Mouse (Mus musculus) liver, postnatal 0 days (tissue): ENCODE data around the gene Il10rb. TPM values are rescaled to one million over a fixed set of nuclear protein-coding genes. Genes with fewer than 3 reads are reported as not detected.
A peak's percentile ranks its signal among the peaks of the same experiment; 100 is the strongest.

ENCODE experiments used
- ATAC-seq: fragments of 200-750 bp; cut with Nextera tagmentation; 2 replicates; pipeline ENCODE4 v1.8.0; 2017; ENCODE audit warnings: mild to moderate bottlenecking, moderate library complexity
- DNase-seq: peaks from one replicate; pipeline ENCODE4 v3.0.0-alpha.2; 2016
- H3K27ac ChIP-seq: fragments of 300-500 bp; sonication (generic); 2 replicates; pipeline ENCODE4 v1.5.1; 2014; ENCODE audit warnings: antibody characterized with exemption, moderate library complexity, mild to moderate bottlenecking, low read depth
- H3K27me3 ChIP-seq: fragments of 300-500 bp; sonication (generic); 2 replicates; pipeline ENCODE4 v1.6.1; 2014; ENCODE audit warnings: low read length, control low read depth, mixed read lengths; ENCODE audit not compliant: insufficient read depth
- H3K36me3 ChIP-seq: fragments of 300-500 bp; sonication (generic); replicated peaks from 2 replicates; pipeline ENCODE4 v1.6.1; 2014; ENCODE audit warnings: mild to moderate bottlenecking, control low read depth, low read length, moderate library complexity, mixed read lengths; ENCODE audit not compliant: insufficient read depth
- H3K4me1 ChIP-seq: fragments of 300-500 bp; sonication (generic); 2 replicates; pipeline ENCODE4 v1.6.1; 2014; ENCODE audit warnings: antibody characterized with exemption, mild to moderate bottlenecking, control low read depth; ENCODE audit not compliant: insufficient read depth
- H3K4me2 ChIP-seq: fragments of 300-500 bp; sonication (generic); 2 replicates; pipeline ENCODE4 v1.6.1; 2014; ENCODE audit warnings: low read depth, mild to moderate bottlenecking, low read length, moderate library complexity, mixed read lengths
- H3K4me3 ChIP-seq: fragments of 300-500 bp; sonication (generic); 2 replicates; pipeline ENCODE4 v1.5.1; 2014; ENCODE audit warnings: low read depth, low read length
- H3K9ac ChIP-seq: fragments of 300-500 bp; sonication (generic); replicated peaks from 2 replicates; pipeline ENCODE4 v1.6.1; 2014; ENCODE audit warnings: mild to moderate bottlenecking, moderate library complexity
- H3K9me3 ChIP-seq: fragments of 300-500 bp; sonication (generic); 2 replicates; pipeline ENCODE4 v1.6.1; 2016; ENCODE audit warnings: mild to moderate bottlenecking, control low read depth, low read length, mixed read lengths
- CTCF ChIP-seq: sonication (generic); IDR thresholded peaks from 2 replicates; pipeline ENCODE4 v1.5.1; 2016; ENCODE audit warnings: antibody characterized with exemption, low read depth
- EP300 ChIP-seq: IDR thresholded peaks from 2 replicates; pipeline ENCODE4 v1.6.1; 2016; ENCODE audit warnings: antibody characterized with exemption, low read depth, mild to moderate bottlenecking
- WGBS: fragments of 180-500 bp; shearing (Covaris S2); extraction: QIAGEN DNeasy Blood & Tissue Kit; methylation state at CpG from one replicate; pipeline ENCODE4 v1.1.7; 2014; ENCODE audit not compliant: insufficient replicate concordance; 5-methylcytosine and 5-hydroxymethylcytosine counted together
- polyA plus RNA-seq: library from polyadenylated mRNA; unstranded; fragments of >200 nt; fragmentation: Nextera tagmentation; extraction: Ambion mirVana; gene quantifications from 2 replicates; pipeline ENCODE4 v1.2.1, GENCODE M21; 2015

Il10rb gene
- polyA plus RNA-seq, 1 experiment from 2014 or later: 26.4 TPM

DNA sequence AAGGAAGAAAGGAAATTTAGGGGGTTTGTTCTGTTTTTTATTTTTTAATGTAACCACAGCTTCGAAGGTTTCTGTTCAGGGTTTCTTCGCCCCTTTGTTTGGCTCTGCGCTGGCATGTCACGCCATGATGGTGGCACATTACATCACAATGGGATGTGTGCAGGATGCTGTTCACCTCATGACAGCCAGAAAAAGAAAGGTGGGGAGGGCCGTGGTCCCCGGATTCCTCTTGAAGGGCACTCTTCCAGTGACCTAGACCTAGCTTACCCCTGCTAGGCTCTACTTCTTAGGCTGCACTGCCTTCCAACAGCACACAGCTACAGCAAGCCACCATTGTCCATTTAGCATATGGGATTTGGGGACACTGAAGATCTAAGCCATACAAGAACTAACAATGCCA lies 19.9 kb downstream of the Il10rb start:
- H3K4me2 ChIP-seq: no peak overlapping the region
- ATAC-seq (no peak), DNase-seq (no peak)
- no peak overlapping the region for H3K4me3 ChIP-seq
- no peaks in the 10 kb centered on the region for H3K9me3 ChIP-seq
- H3K27ac ChIP-seq: no peak overlapping the region
- H3K4me1 ChIP-seq: no peaks in the 10 kb centered on the region
- TF ChIP-seq EP300 (no peak), CTCF (no peak)
- H3K9ac ChIP-seq: no peak overlapping the region
- H3K36me3 ChIP-seq: peaks cover 61% of the 10 kb centered on the region
- WGBS: 94% methylated on average over 6 of the region's 6 CpGs
- H3K27me3 ChIP-seq: no peaks in the 10 kb centered on the region

DNA sequence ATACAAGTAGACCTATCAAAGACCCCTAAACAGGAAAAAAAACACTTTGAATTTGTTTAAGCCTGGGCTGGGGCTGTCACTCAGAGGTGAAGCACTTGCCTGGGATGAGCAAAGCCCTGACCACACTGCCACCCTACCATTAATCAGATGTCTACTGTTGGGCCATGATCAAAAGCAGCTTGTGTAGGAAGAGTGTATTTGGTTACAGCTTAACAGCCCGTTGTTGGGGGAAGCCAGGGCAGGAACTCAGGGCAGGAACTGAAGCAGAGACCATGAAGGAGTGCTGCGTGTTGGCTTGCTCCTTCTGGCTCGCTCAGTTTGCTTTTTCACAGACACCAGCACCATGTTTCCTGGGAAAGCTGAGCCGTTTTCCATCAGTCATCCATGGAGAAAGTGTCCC lies 20.6 kb downstream of the Il10rb start:
- H3K9me3 ChIP-seq: no peaks in the 10 kb centered on the region

DNA sequence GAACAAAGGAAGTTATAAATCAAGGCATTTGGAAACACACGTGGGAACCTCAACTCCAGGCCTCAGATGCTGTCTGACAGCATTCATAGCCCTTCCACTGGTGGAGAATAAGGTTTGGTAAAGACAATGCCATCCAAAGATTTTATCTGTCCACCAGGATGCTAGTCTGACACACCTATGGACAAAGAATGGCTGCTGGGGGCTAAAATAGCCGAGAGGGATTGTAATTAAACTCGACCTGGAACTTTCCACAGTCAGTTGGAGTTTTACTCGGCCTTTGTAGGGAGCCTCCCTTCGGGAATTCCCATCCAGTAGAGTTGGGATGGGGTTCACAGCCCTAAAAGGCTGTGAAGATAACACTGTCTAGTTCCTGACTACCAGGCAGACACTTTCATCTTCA lies 21.5 kb downstream of the Il10rb start:
- WGBS: 79% methylated on average over 5 of the region's 5 CpGs
- Histone ChIP-seq H3K27ac (no peak overlapping the region), H3K9ac (no peak overlapping the region), H3K4me2 (no peak overlapping the region), H3K4me1 (no peaks in the 10 kb centered on the region), H3K36me3 (peaks cover 49% of the 10 kb centered on the region), H3K27me3 (no peaks in the 10 kb centered on the region), H3K4me3 (no peak overlapping the region), H3K9me3 (no peaks in the 10 kb centered on the region)
- TF ChIP-seq CTCF (no peak), EP300 (no peak)
- ATAC-seq (no peak), DNase-seq (no peak)

More for the DNA sequence above, 20.6 kb downstream of the Il10rb start:
- DNase-seq (no peak), ATAC-seq (no peak)
- H3K9ac ChIP-seq: no peak overlapping the region
- TF ChIP-seq CTCF (no peak), EP300 (no peak)
- no peak overlapping the region for H3K4me3 ChIP-seq
- H3K4me1 ChIP-seq: no peaks in the 10 kb centered on the region
- H3K27ac ChIP-seq: no peak overlapping the region
- no peak overlapping the region for H3K4me2 ChIP-seq
- peaks cover 57% of the 10 kb centered on the region for H3K36me3 ChIP-seq
- WGBS: 87% methylated on average over 4 of the region's 4 CpGs
- no peaks in the 10 kb centered on the region for H3K27me3 ChIP-seq

DNA sequence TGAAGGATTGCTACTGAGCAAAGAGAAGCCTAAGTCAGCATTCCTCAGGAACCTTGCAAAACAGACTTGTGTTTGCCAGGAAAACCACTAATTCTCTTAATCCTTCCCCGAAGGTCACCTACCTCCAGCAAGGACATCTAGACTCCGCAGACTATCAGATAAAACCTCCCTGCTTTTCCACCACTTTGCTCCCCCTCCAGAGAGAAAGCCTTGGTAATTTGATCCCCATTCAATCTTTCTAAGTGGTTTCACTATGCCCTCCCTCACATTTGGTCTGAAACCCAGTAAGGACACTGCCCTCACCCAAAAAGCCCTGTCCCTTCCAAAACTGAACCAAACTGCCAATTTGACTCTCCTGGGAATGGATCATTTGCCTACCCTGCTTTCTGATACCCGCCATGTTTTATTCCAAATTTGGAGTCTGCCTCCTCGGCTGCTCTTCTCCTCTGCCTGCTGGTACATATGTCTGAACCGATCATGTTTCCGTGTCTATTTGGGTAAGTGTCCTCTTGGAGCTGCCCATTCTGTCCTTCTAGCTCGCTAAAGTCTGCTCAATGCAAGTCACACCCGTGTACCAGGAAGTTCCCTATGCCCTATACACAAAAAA lies 22.4 kb downstream of the Il10rb start:
- Histone ChIP-seq H3K27me3 (no peaks in the 10 kb centered on the region), H3K27ac (no peak overlapping the region), H3K36me3 (peaks cover 40% of the 10 kb centered on the region), H3K4me3 (no peak overlapping the region), H3K9ac (no peak overlapping the region), H3K4me1 (peaks cover 3% of the 10 kb centered on the region), H3K9me3 (no peaks in the 10 kb centered on the region), H3K4me2 (no peak overlapping the region)
- DNase-seq: no peak
- no peak for ATAC-seq
- 80% methylated on average over 8 of the region's 8 CpGs for WGBS
- TF ChIP-seq CTCF: no peak
- TF ChIP-seq EP300: no peak

DNA sequence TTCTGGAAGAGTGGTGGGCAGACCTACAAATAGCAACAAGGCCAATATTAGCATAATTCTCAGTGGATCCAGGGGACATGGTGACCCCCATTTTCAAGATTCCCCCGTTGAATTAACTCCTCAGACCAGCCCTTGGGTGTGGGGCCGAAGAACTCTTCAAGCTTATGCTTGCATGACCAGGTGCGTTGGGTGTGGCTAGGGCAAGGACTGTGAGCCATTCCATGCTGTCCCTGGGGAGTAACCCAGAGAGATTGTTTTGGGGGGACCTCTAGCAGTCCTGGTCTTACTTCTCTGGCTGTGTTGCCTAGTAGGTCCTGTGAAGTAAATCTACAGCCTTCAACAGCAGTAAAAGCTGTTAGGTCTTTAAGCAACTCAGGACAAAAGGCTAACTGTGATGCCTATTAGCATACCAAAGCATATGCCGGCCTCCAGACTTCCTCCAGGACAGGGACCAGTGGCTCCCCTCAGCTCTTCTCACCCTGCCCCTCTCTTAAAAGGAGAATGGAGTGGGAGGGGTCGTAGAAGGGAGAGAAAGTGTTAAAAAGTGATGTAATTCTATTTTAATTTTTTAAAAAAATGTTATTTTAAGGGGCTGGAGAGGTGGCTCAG lies 26.9 kb downstream of the Il10rb start:
- Histone ChIP-seq H3K27me3 (no peaks in the 10 kb centered on the region), H3K9me3 (no peaks in the 10 kb centered on the region), H3K27ac (no peak overlapping the region), H3K4me1 (peaks cover 15% of the 10 kb centered on the region), H3K9ac (no peak overlapping the region), H3K4me3 (no peak overlapping the region), H3K36me3 (no peaks in the 10 kb centered on the region), H3K4me2 (no peak overlapping the region)
- ATAC-seq (no peak), DNase-seq (no peak)
- 53% methylated on average over 5 of the region's 5 CpGs for WGBS
- TF ChIP-seq EP300 (no peak), CTCF (no peak)

DNA sequence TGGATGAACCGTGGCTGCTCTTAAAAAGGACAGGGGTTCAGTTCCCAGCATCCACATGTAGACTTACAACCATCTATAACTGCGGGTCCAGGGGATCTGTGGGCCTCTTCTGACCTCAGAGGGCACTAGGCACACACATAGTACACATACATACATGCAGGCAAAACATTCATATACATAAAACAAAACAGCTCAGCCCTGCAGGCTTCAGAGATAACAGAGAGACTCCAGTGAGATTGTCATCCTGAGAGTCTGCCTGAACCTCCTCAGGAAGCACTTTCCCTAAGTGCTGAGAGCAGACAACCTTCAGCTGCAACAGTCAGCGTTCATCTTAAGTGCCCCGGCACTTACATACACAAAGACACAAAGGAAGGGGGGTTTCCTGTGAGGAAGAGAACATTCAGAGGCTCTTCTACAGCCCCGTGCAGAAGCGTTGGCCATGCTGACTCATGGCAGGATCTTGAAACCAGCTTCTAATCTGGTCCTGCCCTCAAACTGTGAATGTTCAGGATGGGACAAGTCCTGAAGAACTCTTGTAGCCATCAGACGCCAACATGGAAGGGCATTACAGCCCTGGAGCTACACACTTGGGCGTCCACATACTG lies 27.5 kb downstream of the Il10rb start:
- Histone ChIP-seq H3K4me3 (no peak overlapping the region), H3K27ac (peak overlapping the region; percentile 31), H3K4me1 (peaks cover 19% of the 10 kb centered on the region), H3K27me3 (no peaks in the 10 kb centered on the region), H3K36me3 (no peaks in the 10 kb centered on the region), H3K9ac (no peak overlapping the region), H3K4me2 (peak overlapping the region; percentile 14; the same call in 1 of the 2 replicates), H3K9me3 (no peaks in the 10 kb centered on the region)
- ATAC-seq (peak; percentile 76), DNase-seq (peak; percentile 30)
- TF ChIP-seq EP300 (no peak), CTCF (no peak)
- WGBS: 31% methylated on average over 8 of the region's 8 CpGs
